Mouse (Mus musculus) induced T-regulatory cell, adult 2 months (primary cell): Measurements from ENCODE around the gene Zmiz1.
A peak's percentile ranks its signal among the peaks of the same experiment; 100 is the strongest.

Source experiments
- DNase-seq: peaks from one replicate; pipeline ENCODE4 v3.0.0-alpha.2; 2012; ENCODE audit warnings: low read depth

The Zmiz1 gene

GRCm38 (mm10) chr14:25641067-25641466, 182.1 kb downstream of the Zmiz1 start:
- DNase-seq: peak; percentile 29

GRCm38 (mm10) chr14:25645717-25646116, 186.7 kb downstream of the Zmiz1 start:
- DNase-seq: no peak

GRCm38 (mm10) chr14:25646161-25646621, 187.2 kb downstream of the Zmiz1 start:
- DNase-seq: peak; percentile 84

- DNase-seq: no peak
Observed at GRCm38 (mm10) chr14:25651131-25651530, 192.1 kb downstream of the Zmiz1 start.

GRCm38 (mm10) chr14:25651905-25652304, 192.9 kb downstream of the Zmiz1 start:
- DNase-seq: no peak

- DNase-seq: no peak
Observed at GRCm38 (mm10) chr14:25654401-25655197, 195.6 kb downstream of the Zmiz1 start.

GRCm38 (mm10) chr14:25660661-25661060, 201.7 kb downstream of the Zmiz1 start:
- DNase-seq: no peak

GRCm38 (mm10) chr14:25661185-25661920, 202.4 kb downstream of the Zmiz1 start:
- DNase-seq: no peak

GRCm38 (mm10) chr14:25663649-25664309, 204.8 kb downstream of the Zmiz1 start:
- no peak for DNase-seq

- DNase-seq: no peak
Observed at GRCm38 (mm10) chr14:25664310-25664695, 205.3 kb downstream of the Zmiz1 start.

GRCm38 (mm10) chr14:25665314-25665970, 206.5 kb downstream of the Zmiz1 start:
- DNase-seq: no peak

- peak; percentile 50 for DNase-seq
Observed at GRCm38 (mm10) chr14:25666668-25667376, 207.8 kb downstream of the Zmiz1 start.

- DNase-seq: no peak
Observed at GRCm38 (mm10) chr14:25667587-25667986, 208.6 kb downstream of the Zmiz1 start.

- DNase-seq: no peak
Observed at GRCm38 (mm10) chr14:25679625-25680024, 220.6 kb downstream of the Zmiz1 start.

- no peak for DNase-seq
Observed at GRCm38 (mm10) chr14:25682020-25682419, 223.0 kb downstream of the Zmiz1 start.

- DNase-seq: no peak
Observed at GRCm38 (mm10) chr14:25686216-25686945, 227.4 kb downstream of the Zmiz1 start.

- no peak for DNase-seq
Observed at GRCm38 (mm10) chr14:25686983-25687901, 228.3 kb downstream of the Zmiz1 start.

GRCm38 (mm10) chr14:25693271-25693887, 234.4 kb downstream of the Zmiz1 start:
- no peak for DNase-seq

GRCm38 (mm10) chr14:25693888-25694568, 235.0 kb downstream of the Zmiz1 start, which contains the start of gene Ppif:
TSS of gene Ppif (plus strand) at chr14:25694154.
- peak; percentile 98 for DNase-seq
